Mouse (Mus musculus) embryo, embryonic 11.5 days (tissue): ENCODE results near the gene Galnt6.
"Not testable (repeated sequence)": the region's sequence is repeated elsewhere in the genome, so short reads cannot be mapped to it uniquely, and the experiment has no call there.

ENCODE experiments used
- DNase-seq: peaks from one replicate; pipeline ENCODE4 v3.0.0-alpha.2; 2012; ENCODE audit warnings: low read depth, low spot score

Galnt6 gene

GRCm38 (mm10) chr15:100729281-100729985, at the start of gene Galnt6:
Galnt6 (minus strand) TSS chr15:100729376.
- DNase-seq: no peak

GRCm38 (mm10) chr15:100777020-100778016, 48.1 kb upstream of the Galnt6 start:
- DNase-seq: no peak

GRCm38 (mm10) chr15:100776424-100776823, 47.2 kb upstream of the Galnt6 start:
- no peak for DNase-seq

- DNase-seq: no peak
Observed at GRCm38 (mm10) chr15:100775189-100776166, 46.3 kb upstream of the Galnt6 start.

GRCm38 (mm10) chr15:100773859-100774258, 44.7 kb upstream of the Galnt6 start:
- not testable (repeated sequence) for DNase-seq

- no peak for DNase-seq
Observed at GRCm38 (mm10) chr15:100772685-100773084, 43.5 kb upstream of the Galnt6 start.

- DNase-seq: no peak
Observed at GRCm38 (mm10) chr15:100770338-100770737, 41.2 kb upstream of the Galnt6 start.

- not testable (repeated sequence) for DNase-seq
Observed at GRCm38 (mm10) chr15:100769023-100769422, 39.8 kb upstream of the Galnt6 start.

- DNase-seq: no peak
Observed at GRCm38 (mm10) chr15:100767851-100768250, 38.7 kb upstream of the Galnt6 start.

GRCm38 (mm10) chr15:100766826-100767225, 37.6 kb upstream of the Galnt6 start:
- no peak for DNase-seq

GRCm38 (mm10) chr15:100764163-100764951, 35.2 kb upstream of the Galnt6 start:
- no peak for DNase-seq

GRCm38 (mm10) chr15:100762649-100763048, 33.5 kb upstream of the Galnt6 start:
- no peak for DNase-seq

- DNase-seq: peak; percentile 82
Observed at GRCm38 (mm10) chr15:100761419-100762185, 32.4 kb upstream of the Galnt6 start, which contains the start of gene Slc4a8. Slc4a8 (plus strand) TSS chr15:100761747.

- no peak for DNase-seq
Observed at GRCm38 (mm10) chr15:100761036-100761418, 31.9 kb upstream of the Galnt6 start.

- no peak for DNase-seq
Observed at GRCm38 (mm10) chr15:100759286-100759685, 30.1 kb upstream of the Galnt6 start.

GRCm38 (mm10) chr15:100757527-100757978, 28.4 kb upstream of the Galnt6 start:
- peak; percentile 76 for DNase-seq

GRCm38 (mm10) chr15:100755881-100756624, 26.9 kb upstream of the Galnt6 start:
- DNase-seq: no peak

GRCm38 (mm10) chr15:100755498-100755859, 26.3 kb upstream of the Galnt6 start:
- DNase-seq: no peak
